Mouse (Mus musculus): ENCODE results near the gene Mast4. TPM values are rescaled to one million over a fixed set of nuclear protein-coding genes. Genes with fewer than 3 reads are reported as not detected.

Mast4 gene
- polyA plus RNA-seq, 1 experiment from 2014 or later: 19.5 TPM

- ATAC-seq (ENCODE audit: insufficient read depth, low FRiP score, low TSS enrichment) (no peak), DNase-seq (ENCODE audit: low spot score) (no peak)
- 79% methylated on average over 3 of the region's 3 CpGs for WGBS
- Histone ChIP-seq H3K4me1 (ENCODE audit: control insufficient read depth, insufficient read depth, low read length) (no peaks in the 10 kb centered on the region), H3K9ac (ENCODE audit: low read length) (no peak overlapping the region), H3K36me3 (ENCODE audit: control insufficient read depth, insufficient read depth, low read length) (no peaks in the 10 kb centered on the region), H3K4me3 (ENCODE audit: low read depth, low read length) (no peak overlapping the region), H3K4me2 (ENCODE audit: low read depth) (no peak overlapping the region), H3K9me3 (ENCODE audit: control insufficient read depth, low read length) (no peaks in the 10 kb centered on the region), H3K27ac (ENCODE audit: low read depth, low read length) (no peak overlapping the region), H3K27me3 (ENCODE audit: control insufficient read depth, insufficient read depth, low read length) (no peaks in the 10 kb centered on the region)
Observed at GRCm38 (mm10) chr13:103262061-103262460, 72.2 kb downstream of the Mast4 start.

- no peak overlapping the region for H3K4me2 ChIP-seq (ENCODE audit: low read depth)
- ATAC-seq (ENCODE audit: insufficient read depth, low FRiP score, low TSS enrichment) (no peak), DNase-seq (ENCODE audit: low spot score) (no peak)
- H3K4me3 ChIP-seq (ENCODE audit: low read depth, low read length): no peak overlapping the region
- no peaks in the 10 kb centered on the region for H3K36me3 ChIP-seq (ENCODE audit: control insufficient read depth, insufficient read depth, low read length)
- 93% methylated on average over 3 of the region's 3 CpGs for WGBS
- H3K9ac ChIP-seq (ENCODE audit: low read length): no peak overlapping the region
- H3K27ac ChIP-seq (ENCODE audit: low read depth, low read length): no peak overlapping the region
- H3K4me1 ChIP-seq (ENCODE audit: control insufficient read depth, insufficient read depth, low read length): no peaks in the 10 kb centered on the region
- no peaks in the 10 kb centered on the region for H3K27me3 ChIP-seq (ENCODE audit: control insufficient read depth, insufficient read depth, low read length)
- no peaks in the 10 kb centered on the region for H3K9me3 ChIP-seq (ENCODE audit: control insufficient read depth, low read length)
Observed at GRCm38 (mm10) chr13:103260414-103260813, 73.9 kb downstream of the Mast4 start.

DNA sequence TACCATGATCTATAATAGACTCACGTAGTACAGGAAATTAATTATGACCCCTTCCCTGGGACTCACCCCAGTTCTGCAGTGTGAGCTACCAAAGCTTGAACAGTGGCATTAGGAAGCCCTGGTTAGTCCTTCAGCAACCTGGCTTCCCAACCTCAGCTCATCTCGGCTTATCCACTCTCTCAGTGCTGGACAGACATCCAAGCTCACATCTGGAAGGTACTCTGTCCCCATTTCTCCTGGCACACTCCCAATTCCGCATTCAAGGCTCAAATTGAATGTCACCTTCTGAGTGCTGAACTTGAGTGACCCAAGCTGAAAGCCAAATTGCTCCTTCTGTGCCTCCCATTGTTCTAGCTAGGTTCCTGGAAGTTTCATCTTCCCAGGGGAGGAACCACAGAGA, 76.2 kb downstream of the Mast4 start:
- ATAC-seq (ENCODE audit: insufficient read depth, low FRiP score, low TSS enrichment): no peak
- 79% methylated on average over 3 of the region's 3 CpGs for WGBS
- H3K9ac ChIP-seq (ENCODE audit: low read length): no peak overlapping the region
- H3K27me3 ChIP-seq (ENCODE audit: control insufficient read depth, insufficient read depth, low read length): no peaks in the 10 kb centered on the region
- H3K4me3 ChIP-seq (ENCODE audit: low read depth, low read length): no peak overlapping the region
- H3K27ac ChIP-seq (ENCODE audit: low read depth, low read length): no peak overlapping the region
- no peak for DNase-seq (ENCODE audit: low spot score)
- H3K4me1 ChIP-seq (ENCODE audit: control insufficient read depth, insufficient read depth, low read length): no peaks in the 10 kb centered on the region
- no peaks in the 10 kb centered on the region for H3K9me3 ChIP-seq (ENCODE audit: control insufficient read depth, low read length)
- no peaks in the 10 kb centered on the region for H3K36me3 ChIP-seq (ENCODE audit: control insufficient read depth, insufficient read depth, low read length)
- H3K4me2 ChIP-seq (ENCODE audit: low read depth): no peak overlapping the region

GRCm38 (mm10) chr13:103254861-103255260, 79.4 kb downstream of the Mast4 start:
- Histone ChIP-seq H3K4me1 (ENCODE audit: control insufficient read depth, insufficient read depth, low read length) (no peaks in the 10 kb centered on the region), H3K36me3 (ENCODE audit: control insufficient read depth, insufficient read depth, low read length) (no peaks in the 10 kb centered on the region), H3K27me3 (ENCODE audit: control insufficient read depth, insufficient read depth, low read length) (no peaks in the 10 kb centered on the region), H3K9ac (ENCODE audit: low read length) (no peak overlapping the region), H3K4me2 (ENCODE audit: low read depth) (no peak overlapping the region), H3K9me3 (ENCODE audit: control insufficient read depth, low read length) (no peaks in the 10 kb centered on the region), H3K27ac (ENCODE audit: low read depth, low read length) (no peak overlapping the region), H3K4me3 (ENCODE audit: low read depth, low read length) (no peak overlapping the region)
- 79% methylated on average over 3 of the region's 3 CpGs for WGBS
- no peak for DNase-seq (ENCODE audit: low spot score)
- no peak for ATAC-seq (ENCODE audit: insufficient read depth, low FRiP score, low TSS enrichment)

GRCm38 (mm10) chr13:103253077-103253476, 81.2 kb downstream of the Mast4 start:
- Histone ChIP-seq H3K9ac (ENCODE audit: low read length) (no peak overlapping the region), H3K27me3 (ENCODE audit: control insufficient read depth, insufficient read depth, low read length) (no peaks in the 10 kb centered on the region), H3K27ac (ENCODE audit: low read depth, low read length) (no peak overlapping the region), H3K4me1 (ENCODE audit: control insufficient read depth, insufficient read depth, low read length) (no peaks in the 10 kb centered on the region), H3K9me3 (ENCODE audit: control insufficient read depth, low read length) (no peaks in the 10 kb centered on the region), H3K4me2 (ENCODE audit: low read depth) (no peak overlapping the region), H3K4me3 (ENCODE audit: low read depth, low read length) (no peak overlapping the region), H3K36me3 (ENCODE audit: control insufficient read depth, insufficient read depth, low read length) (no peaks in the 10 kb centered on the region)
- DNase-seq (ENCODE audit: low spot score) (no peak), ATAC-seq (ENCODE audit: insufficient read depth, low FRiP score, low TSS enrichment) (no peak)
- 89% methylated on average over 6 of the region's 6 CpGs for WGBS

DNA sequence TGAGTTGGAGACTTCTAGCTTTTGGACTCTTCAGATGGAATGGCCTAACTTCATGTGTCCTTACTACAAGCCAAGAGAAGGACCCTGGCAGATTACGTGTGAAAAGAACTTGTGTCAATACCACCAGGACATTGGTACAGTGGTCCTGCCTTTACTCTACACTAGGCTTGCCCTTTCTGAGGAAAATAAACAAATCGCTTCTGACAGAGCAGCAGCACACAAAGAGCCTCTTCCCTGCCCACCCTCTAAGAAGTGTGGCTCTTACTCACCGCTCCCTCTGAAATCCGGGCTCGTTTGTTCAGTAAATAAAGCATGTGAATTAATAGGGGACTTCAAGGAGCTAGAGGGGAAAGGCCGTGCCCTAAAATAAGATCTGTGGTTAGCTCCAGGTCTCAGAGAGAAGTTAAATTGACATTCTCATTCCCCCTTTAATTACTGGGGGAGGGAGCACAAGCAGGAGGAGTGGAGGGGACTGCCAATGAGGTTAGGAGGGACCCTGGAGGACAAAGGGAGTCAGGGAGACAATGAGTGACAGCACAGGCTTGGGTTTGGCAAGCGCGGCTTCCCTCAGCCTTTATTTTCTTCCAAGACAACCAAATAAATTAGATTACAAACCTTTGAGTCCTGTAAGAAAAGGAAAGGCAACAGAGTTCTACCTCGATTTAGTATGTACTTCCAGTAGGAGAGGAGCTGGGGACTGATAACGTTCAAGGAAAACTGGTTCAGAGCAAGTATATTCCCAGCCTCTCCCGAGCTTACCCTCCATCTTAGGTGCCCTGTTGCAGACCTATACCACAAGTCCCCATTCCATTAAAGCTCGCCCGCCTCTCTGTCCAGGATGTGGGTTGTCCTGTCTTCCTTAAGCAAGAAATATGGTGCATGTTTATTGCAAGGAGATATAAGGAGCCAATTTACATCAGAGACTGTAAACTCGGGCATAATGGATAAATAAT, 85.9 kb downstream of the Mast4 start:
- H3K27ac ChIP-seq (ENCODE audit: low read depth, low read length): no peak overlapping the region
- no peak overlapping the region for H3K4me2 ChIP-seq (ENCODE audit: low read depth)
- DNase-seq (ENCODE audit: low spot score): peak; percentile 20
- H3K4me1 ChIP-seq (ENCODE audit: control insufficient read depth, insufficient read depth, low read length): no peaks in the 10 kb centered on the region
- WGBS: 31% methylated on average over 14 of the region's 14 CpGs
- H3K27me3 ChIP-seq (ENCODE audit: control insufficient read depth, insufficient read depth, low read length): no peaks in the 10 kb centered on the region
- H3K4me3 ChIP-seq (ENCODE audit: low read depth, low read length): no peak overlapping the region
- no peaks in the 10 kb centered on the region for H3K9me3 ChIP-seq (ENCODE audit: control insufficient read depth, low read length)
- no peaks in the 10 kb centered on the region for H3K36me3 ChIP-seq (ENCODE audit: control insufficient read depth, insufficient read depth, low read length)
- ATAC-seq (ENCODE audit: insufficient read depth, low FRiP score, low TSS enrichment): peak; percentile 67; the same call in 1 of the 2 replicates
- H3K9ac ChIP-seq (ENCODE audit: low read length): no peak overlapping the region

DNA sequence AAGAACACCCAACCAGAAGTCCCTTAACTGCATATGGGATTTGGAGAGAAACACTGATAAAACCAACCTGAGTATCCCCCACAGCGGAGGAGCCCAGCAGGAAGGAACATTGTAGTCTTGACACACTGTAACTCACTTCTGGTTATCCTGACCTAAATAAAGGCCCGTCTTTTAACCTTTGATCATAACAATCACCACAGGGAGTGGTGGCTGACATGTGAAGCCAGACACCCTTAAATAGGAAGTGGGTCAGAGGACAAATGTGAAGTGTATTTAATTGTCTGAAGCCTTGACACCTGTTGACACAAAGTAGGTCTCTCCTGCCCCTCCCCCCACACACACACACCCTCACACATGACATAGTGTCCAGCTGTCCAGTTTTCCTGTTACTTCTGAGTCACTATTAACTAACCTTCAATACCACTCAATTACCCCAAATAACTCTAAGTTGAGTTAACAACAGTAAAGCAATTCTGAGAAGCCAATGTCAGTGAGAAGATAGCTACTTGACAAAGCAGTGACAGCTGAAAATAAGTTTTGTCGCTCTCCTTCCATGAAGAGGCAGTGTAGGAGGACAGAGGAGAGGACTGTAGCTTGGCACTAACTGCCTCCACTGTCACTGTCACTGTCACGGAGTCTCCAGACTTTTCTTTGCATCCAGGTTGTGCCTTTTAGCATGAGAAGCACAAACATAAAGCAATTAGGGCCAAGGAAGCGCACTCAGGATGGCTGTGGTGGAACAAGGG, 87.2 kb downstream of the Mast4 start:
- no peaks in the 10 kb centered on the region for H3K36me3 ChIP-seq (ENCODE audit: control insufficient read depth, insufficient read depth, low read length)
- no peaks in the 10 kb centered on the region for H3K9me3 ChIP-seq (ENCODE audit: control insufficient read depth, low read length)
- H3K27me3 ChIP-seq (ENCODE audit: control insufficient read depth, insufficient read depth, low read length): no peaks in the 10 kb centered on the region
- DNase-seq (ENCODE audit: low spot score) (no peak), ATAC-seq (ENCODE audit: insufficient read depth, low FRiP score, low TSS enrichment) (no peak)
- 72% methylated on average over 5 of the region's 5 CpGs for WGBS
- no peak overlapping the region for H3K27ac ChIP-seq (ENCODE audit: low read depth, low read length)
- H3K9ac ChIP-seq (ENCODE audit: low read length): no peak overlapping the region
- no peak overlapping the region for H3K4me3 ChIP-seq (ENCODE audit: low read depth, low read length)
- no peaks in the 10 kb centered on the region for H3K4me1 ChIP-seq (ENCODE audit: control insufficient read depth, insufficient read depth, low read length)
- H3K4me2 ChIP-seq (ENCODE audit: low read depth): no peak overlapping the region

GRCm38 (mm10) chr13:103245431-103245830, 88.9 kb downstream of the Mast4 start:
- Histone ChIP-seq H3K36me3 (ENCODE audit: control insufficient read depth, insufficient read depth, low read length) (no peaks in the 10 kb centered on the region), H3K4me3 (ENCODE audit: low read depth, low read length) (no peak overlapping the region), H3K9ac (ENCODE audit: low read length) (no peak overlapping the region), H3K4me1 (ENCODE audit: control insufficient read depth, insufficient read depth, low read length) (no peaks in the 10 kb centered on the region), H3K9me3 (ENCODE audit: control insufficient read depth, low read length) (no peaks in the 10 kb centered on the region), H3K4me2 (ENCODE audit: low read depth) (no peak overlapping the region), H3K27me3 (ENCODE audit: control insufficient read depth, insufficient read depth, low read length) (no peaks in the 10 kb centered on the region), H3K27ac (ENCODE audit: low read depth, low read length) (no peak overlapping the region)
- ATAC-seq (ENCODE audit: insufficient read depth, low FRiP score, low TSS enrichment) (no peak), DNase-seq (ENCODE audit: low spot score) (no peak)
- 88% methylated on average over 5 of the region's 5 CpGs for WGBS
